Mouse (Mus musculus) right cerebral cortex, adult 2 months (tissue): Measurements from ENCODE around the gene Ip6k2.

Experiments used
- DNase-seq, 2 experiments: peaks; one replicate each; pipeline ENCODE4 v3.0.0; 2021 to 2022; ENCODE audit warnings: low spot score in 2 of 2

Ip6k2 gene

DNA sequence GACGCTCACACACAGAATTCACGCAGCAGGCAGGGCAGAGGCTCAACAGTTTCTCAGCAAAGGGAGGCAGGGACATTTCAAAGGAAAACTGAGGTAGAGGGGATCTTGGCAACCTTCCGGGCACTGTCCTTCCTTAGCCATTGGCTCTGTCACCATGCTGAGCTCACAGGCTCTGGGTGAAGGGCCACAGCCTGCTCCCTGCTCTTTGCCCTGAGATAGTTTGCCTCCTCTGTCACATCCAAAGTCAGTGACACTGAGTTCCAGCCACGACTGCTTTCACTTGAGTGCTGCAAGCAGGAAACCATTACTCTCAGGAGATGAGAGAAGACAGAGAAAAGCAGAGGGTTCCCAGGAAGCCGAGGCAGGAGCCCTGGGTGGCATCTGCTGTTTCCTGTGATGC, 36.5 kb downstream of the Ip6k2 start:
- DNase-seq = no peak

DNA sequence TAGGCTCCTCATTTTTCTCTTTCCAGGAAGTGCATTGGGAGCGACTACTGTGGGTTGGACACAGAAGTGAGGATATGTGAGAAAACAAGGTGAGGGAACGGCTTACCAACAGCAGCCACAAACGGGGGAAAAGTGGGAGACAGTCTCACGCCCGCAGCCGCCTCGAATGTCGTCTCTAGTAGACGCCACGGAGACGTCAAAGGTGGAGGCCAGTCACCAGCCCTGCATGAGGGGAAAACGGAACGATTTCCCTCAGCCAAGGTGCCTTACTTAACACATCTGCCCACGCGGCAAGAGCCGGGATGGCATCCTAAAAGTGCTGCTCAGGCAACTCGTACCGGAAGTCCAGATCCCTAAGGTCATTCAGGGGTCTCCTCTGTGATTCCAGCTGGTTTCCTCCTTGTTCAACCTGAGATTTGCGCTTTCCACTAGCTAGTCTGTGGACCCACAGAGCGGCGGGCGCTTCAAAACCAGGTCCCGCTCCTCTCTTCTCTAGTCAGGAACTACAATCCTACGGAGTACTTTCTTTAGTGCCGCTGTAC, 40.6 kb downstream of the Ip6k2 start:
- DNase-seq = peak; percentile 32 to 44

DNA sequence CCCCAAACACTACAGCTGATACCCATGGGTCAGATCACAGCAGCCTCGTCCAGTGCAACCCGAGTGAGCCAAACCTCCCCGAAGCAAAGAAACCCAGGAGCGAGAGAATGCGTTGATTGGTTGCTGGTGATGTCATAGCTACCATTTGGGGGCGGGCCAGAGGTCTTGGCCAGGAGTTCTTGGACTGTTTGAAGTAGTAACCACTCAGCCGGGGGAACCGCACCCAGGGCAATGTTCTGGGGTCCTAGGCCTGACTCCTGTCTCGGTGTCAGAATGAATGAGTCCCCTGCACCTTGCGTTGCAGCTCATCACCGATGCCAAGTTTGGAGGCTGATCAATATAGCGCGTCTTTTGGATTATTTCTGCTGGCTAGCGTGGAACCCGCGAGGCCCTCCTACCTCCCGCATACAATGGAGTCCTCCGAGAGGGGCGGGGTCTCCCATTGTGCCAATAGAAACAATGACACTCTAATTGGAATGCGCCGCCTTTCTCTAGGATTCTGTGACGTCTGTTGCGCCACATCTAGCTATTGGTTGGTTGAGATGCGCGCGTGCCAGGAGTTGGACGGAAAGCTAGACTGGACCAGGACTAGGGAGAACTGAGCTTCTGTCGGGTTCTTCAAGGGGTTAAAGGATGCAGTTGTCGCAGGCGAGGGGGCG, 41.3 kb downstream of the Ip6k2 start:
- peak; percentile 88 to 91 for DNase-seq

DNA sequence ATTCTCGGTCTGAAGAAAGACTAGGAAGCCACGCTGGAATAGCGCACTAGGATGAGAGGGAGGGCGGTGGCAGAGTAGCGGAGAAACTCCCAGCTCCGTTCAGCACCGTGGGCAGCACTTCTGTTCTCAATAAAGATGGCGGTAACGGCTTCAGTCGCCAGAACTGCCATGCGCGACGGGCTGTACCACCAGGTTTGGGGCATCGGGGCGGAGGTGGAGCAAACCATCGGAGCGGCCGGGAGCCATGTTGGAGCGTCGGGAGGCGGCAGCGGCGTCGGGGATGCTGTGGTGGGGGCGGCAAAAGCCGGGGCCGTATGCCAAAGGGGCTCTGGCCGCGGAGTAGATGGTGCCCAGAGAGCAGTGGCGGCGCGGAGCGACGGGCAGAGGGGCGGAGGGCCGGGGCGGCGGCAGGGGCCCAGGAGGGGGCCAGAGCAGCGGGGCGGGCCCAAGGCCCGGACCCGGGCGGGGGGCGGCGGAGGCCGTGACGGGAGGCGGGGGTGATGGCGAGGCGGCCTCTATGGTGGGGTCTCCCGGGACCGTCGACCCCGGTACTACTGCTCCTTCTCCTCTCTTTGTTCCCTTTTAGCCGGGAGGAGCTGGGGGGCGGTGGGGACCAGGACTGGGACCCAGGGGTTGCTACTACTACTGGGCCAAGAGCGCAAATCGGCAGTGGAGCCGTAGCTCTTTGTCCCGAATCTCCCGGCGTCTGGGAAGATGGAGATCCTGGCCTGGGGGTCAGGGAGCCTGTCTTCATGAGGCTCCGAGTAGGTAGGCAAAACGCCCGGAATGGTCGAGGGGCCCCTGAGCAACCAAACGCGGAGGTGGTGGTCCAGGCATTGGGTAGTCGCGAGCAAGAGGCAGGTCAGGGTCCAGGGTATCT, 42.5 kb downstream of the Ip6k2 start, which contains the start of gene Celsr3:
Gene Celsr3, plus strand, starts transcription at position 501 of the 880 bp plus-strand sequence.
- peak; percentile 90 to 97 for DNase-seq

DNA sequence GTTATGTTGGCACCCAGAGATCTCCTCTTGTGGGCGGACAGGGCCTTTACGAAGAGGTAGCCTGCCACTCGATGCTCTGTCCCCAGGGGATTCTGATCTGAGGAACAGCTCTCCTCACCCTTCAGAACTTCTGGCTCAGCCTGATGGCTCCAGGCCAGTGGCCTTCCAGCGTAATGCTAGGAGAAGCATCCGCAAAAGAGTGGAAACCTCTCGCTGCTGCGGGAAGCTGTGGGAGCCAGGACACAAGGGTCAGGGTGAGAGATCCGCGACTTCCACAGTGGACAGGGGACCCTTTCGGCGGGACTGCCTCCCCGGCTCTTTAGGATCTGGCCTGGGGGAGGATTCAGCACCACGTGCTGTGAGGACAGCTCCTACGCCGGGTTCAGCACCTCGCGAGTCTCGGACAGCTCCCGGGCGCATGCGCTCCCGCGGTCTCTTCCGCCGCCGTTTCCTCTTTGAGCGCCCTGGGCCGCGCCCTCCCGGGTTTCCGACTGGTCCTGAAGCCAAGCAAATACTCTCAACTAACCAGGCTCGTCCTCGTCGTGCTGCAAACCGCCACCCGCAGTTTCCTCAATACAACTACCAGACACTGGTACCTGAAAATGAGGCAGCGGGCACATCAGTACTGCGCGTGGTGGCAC, 43.2 kb downstream of the Ip6k2 start:
- peak; percentile 63 to 65 for DNase-seq

DNA sequence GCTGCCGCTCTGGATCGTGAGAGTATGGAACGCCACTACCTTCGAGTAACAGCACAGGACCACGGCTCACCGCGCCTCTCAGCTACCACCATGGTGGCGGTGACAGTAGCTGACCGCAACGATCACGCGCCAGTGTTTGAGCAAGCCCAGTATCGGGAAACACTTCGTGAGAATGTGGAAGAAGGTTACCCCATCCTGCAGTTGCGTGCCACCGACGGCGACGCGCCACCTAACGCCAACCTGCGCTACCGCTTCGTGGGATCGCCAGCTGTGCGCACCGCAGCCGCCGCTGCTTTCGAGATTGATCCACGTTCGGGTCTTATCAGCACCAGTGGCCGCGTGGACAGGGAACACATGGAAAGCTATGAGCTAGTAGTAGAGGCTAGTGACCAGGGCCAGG, 43.9 kb downstream of the Ip6k2 start:
- no peak for DNase-seq

DNA sequence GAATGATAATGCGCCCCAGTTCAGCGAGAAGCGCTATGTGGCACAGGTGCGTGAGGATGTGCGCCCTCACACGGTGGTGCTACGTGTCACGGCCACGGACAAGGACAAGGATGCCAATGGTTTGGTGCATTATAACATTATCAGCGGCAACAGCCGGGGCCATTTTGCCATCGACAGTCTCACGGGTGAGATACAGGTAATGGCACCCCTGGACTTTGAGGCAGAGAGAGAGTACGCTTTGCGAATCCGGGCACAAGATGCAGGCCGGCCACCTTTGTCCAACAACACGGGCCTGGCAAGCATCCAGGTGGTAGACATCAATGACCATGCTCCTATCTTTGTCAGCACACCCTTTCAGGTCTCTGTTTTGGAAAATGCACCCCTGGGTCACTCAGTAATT, 44.3 kb downstream of the Ip6k2 start:
- no peak for DNase-seq

DNA sequence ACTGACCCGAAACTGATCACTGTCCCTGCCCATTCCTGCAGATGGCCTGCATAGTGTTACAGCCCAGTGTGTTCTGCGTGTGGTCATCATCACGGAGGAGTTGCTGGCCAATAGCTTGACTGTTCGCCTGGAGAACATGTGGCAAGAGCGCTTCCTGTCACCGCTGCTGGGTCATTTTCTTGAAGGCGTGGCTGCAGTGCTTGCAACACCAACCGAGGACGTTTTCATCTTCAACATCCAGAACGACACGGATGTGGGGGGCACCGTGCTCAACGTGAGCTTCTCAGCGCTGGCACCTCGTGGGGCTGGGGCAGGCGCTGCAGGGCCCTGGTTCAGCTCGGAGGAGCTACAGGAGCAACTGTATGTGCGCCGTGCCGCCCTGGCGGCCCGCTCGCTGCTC, 48.0 kb downstream of the Ip6k2 start:
- DNase-seq = no peak

DNA sequence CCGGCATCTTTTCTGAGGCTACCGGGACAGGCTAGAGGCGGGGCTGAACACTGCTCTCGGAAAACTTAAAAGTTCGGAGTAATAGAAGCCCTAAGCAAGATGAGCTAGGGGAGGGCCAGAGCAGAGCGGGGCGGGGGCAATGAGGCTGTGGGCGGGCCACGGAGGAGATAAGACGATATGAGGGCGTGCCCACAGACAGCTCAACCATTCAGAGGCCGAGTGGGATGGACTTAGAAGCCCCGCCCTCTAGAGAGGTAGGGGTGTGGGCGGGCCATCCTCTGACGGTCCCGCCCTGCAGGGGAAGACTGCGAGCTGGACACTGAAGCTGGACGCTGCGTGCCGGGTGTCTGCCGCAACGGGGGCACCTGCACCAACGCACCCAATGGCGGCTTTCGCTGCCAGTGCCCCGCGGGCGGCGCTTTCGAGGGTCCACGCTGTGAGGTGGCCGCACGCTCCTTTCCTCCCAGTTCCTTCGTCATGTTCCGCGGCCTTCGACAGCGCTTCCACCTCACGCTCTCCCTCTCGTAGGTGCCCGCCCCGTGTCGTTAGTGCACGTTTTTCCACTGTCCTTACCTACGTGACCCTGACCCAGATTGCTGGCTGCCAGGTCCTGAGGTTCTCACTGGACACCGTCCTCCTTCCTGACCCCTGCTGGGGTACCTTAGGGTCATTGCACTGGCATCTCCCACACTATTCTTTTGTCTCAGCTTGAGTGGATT, 49.0 kb downstream of the Ip6k2 start:
- peak; percentile 71 for DNase-seq

DNA sequence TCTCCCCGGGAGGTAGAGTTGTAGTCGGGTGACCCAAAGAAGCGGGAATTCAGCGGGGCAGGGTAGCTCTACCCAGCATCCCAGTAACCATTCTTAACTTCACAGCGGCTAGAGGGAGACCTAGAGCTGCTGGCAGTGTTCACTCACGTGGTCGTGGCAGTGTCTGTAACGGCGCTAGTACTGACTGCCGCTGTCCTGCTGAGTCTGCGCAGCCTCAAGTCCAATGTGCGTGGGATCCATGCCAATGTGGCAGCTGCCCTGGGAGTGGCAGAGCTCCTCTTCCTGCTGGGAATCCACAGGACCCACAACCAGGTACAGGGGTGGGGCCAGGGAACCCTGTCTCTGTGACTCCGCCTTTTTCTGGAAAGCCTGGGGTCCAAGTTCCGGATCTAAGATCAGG, 59.4 kb downstream of the Ip6k2 start:
- peak; percentile 53 to 60 for DNase-seq

DNA sequence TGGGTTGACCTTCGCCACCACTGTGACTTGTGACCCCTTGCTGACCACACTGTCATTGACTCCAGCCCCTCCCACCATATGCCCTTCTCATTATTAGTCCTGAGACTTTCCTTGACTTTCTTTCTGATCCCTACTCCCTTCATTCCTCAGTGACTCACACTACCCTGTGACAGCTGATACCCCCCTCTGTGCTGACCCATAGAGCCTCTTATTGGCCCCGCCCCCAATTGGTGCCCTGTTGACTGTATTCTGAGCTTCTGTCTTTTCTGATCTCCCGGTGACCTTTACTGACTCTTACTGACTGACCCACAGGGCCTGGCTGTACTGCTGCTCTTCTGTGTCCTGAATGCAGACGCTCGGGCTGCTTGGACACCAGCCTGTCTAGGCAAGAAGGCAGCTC, 61.8 kb downstream of the Ip6k2 start:
- DNase-seq = no peak

DNA sequence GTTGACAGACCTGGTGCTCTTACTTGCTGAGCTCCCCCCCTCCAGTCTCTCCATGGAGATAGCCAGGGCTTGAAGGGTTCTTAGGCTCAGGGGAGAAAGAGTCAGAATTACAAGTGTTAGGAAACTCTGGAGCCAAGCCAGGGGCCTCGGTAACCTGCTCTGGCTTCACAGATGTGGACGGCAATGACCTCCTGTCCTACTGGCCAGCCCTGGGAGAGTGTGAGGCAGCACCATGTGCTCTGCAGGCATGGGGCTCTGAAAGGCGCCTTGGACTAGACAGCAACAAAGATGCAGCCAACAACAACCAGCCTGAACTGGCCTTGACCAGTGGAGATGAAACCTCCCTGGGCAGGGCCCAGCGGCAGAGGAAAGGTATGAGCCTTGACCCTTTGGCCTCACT, 63.8 kb downstream of the Ip6k2 start:
- DNase-seq = no peak

DNA sequence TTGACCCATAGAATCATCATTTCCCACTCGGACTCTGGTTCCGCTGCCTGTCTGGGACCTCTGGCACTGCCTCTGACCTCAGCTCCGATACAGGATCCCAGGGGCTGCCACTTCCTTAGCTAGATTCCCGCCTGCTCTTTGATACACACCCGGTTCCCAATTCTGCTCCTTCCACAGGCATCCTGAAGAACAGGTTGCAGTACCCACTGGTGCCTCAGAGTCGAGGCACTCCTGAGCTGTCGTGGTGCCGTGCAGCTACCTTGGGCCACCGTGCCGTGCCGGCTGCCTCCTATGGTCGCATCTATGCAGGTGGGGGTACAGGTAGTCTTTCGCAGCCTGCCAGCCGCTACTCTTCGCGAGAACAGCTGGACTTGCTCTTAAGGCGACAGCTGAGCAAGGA, 64.8 kb downstream of the Ip6k2 start:
- DNase-seq = no peak

DNA sequence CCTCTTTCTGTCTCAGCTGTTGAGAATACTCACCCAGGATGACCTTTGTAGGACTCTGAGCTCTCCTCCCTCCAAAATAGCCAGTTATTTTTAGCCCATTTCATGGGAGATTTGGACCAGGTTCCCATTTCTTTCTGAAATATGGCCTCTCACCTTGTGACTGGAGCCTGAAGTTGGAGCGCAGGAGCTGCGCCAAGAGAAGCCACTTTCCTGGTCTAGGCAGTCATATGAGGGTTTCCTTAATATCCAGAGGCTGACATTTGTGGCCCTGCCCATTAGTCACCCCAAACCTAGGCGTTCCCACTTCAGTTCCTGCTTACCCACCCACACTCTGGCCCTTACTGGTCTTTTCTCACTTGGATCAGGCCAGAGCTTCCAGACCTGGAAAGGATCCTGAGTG, 69.4 kb downstream of the Ip6k2 start, which contains the start of gene Slc26a6:
Gene Slc26a6, plus strand, starts transcription at position 308 of the 400 bp plus-strand sequence.
- no peak for DNase-seq

DNA sequence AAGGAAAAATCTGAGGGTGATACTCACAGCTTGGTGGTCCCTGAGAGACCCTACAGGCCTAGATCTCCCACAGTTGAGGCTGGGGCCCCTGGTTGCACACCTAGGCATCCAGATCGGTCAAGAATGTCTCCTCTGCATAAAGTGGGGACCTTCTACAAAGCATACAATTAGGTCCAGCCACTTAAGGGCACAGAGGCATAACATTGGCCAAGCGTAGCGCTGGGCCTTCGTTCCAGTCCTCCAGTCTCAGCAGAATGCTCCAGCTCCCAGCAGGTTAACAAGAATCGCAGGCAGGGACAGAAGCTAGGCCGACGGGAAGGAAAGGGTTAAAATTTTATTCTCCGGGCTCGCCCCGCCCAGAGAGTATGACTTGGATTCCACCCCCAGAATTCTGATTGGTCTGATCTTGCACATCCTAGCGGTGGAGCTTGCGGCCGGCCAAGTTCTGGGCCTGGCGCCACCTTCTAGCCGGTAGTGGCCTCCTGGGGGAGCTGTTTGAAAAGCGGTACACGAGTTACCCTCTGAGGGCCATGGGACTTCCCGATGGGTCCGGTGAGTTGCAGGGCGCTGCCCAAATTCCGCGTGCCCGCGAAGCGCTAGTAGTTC, 70.1 kb downstream of the Ip6k2 start:
- peak; percentile 91 to 92 for DNase-seq

DNA sequence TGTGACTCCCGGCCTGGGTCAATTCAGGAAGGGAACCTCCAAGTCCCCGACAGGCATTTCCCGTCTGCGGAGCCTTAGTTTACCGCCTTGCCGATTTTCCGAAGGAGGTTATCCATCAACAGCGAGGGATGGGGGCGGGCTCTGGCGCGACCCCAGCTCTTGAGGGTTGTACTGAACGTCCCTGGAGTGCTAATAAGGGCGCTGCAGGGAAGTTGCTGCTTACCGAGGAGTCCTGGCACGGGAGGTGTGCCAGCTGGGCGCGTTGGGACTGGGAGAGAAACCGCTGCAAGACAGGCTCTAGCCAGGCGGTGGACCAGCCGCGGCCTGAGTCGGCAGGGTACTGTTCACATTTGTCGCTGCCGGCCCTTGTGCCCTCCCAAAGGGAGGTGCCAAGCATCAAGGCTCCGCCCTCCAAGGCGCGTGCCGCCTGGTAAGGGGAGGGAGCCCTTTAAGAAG, 70.7 kb downstream of the Ip6k2 start:
- peak; percentile 80 to 85 for DNase-seq

DNA sequence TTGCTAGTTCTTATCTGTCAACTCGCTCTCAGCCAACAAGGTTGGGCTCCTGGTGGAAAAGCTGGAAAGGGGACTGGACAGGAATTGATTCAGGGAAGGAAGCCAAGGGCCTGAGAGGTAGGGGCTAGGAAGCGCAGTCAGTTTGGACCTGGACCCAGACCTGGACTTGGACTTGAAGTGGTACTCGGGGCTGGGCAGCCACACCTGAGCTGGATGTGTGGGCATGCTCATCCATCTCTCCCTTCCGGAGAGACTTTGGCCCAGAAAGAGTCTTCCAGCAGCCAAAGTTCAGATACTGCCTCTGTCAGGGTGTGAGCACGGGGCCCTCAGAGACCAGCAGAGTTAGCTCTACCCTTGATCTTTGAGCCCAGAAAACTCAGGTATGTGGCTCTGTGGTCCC, 71.7 kb downstream of the Ip6k2 start:
- no peak for DNase-seq
